Mouse (Mus musculus) embryonic fibroblast, embryonic 13.5 days (primary cell): ENCODE data around the gene Nedd1. TPM values are rescaled to one million over a fixed set of nuclear protein-coding genes. Genes with fewer than 3 reads are reported as not detected.

Experiments
- H3K27ac ChIP-seq: 2 replicates; pipeline ENCODE4 v1.5.1; 2012; ENCODE audit warnings: low read length, control low read depth, inconsistent platforms; ENCODE audit not compliant: insufficient read depth
- H3K4me1 ChIP-seq: 2 replicates; pipeline ENCODE4 v1.6.1; 2011; ENCODE audit warnings: low read length; ENCODE audit not compliant: control insufficient read depth, insufficient read depth
- H3K4me3 ChIP-seq: 2 replicates; pipeline ENCODE4 v1.5.1; 2011; ENCODE audit warnings: mild to moderate bottlenecking, control low read depth, low read length; ENCODE audit not compliant: insufficient read depth
- CTCF ChIP-seq: IDR thresholded peaks from 2 replicates; pipeline ENCODE4 v1.5.1; 2011; ENCODE audit warnings: mild to moderate bottlenecking, control low read depth, low read length, moderate library complexity, borderline replicate concordance; ENCODE audit not compliant: insufficient read depth
- POLR2A ChIP-seq: IDR thresholded peaks from 2 replicates; pipeline ENCODE4 v1.6.1; 2011; ENCODE audit warnings: low read depth, mild to moderate bottlenecking, control low read depth, low read length, moderate library complexity
- polyA plus RNA-seq: library from polyadenylated mRNA; stranded (reverse); fragments of >200 nt; gene quantifications from 2 replicates; pipeline ENCODE4 v1.2.4, GENCODE M21; 2011; ENCODE audit warnings: low read depth; ENCODE audit not compliant: missing spikeins, insufficient read length

Nedd1 gene
- polyA plus RNA-seq, 1 experiment: 30.0 TPM

DNA sequence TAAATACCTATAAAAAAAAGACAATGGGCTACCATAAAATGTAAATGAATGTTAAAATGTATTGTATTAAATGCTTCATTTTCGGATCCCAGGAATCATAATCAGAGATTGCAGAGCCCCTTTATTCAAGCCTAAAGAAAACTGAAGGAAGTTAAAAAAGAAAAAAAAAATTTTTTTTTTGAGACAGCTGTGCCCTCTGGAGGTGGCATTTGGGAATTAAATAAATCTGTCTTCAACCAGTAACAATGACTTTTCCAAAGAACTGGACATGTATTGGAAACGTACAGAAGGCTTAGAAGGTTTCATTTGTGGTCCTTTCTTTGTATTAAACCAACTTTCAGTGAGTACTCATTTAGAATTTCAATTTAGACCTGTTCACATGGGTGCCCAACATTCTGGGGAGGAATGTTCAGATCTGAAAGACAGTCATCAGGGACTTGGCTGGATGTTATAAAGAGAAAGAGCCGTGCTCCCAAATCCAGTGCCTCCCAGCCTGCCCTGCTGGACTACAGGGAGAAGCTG lies 69.8 kb downstream of the Nedd1 start:
- Histone ChIP-seq H3K4me1 (no peaks in the 10 kb centered on the region), H3K4me3 (no peak overlapping the region), H3K27ac (no peak overlapping the region)
- TF ChIP-seq CTCF: no peak
- TF ChIP-seq POLR2A: no peak

DNA sequence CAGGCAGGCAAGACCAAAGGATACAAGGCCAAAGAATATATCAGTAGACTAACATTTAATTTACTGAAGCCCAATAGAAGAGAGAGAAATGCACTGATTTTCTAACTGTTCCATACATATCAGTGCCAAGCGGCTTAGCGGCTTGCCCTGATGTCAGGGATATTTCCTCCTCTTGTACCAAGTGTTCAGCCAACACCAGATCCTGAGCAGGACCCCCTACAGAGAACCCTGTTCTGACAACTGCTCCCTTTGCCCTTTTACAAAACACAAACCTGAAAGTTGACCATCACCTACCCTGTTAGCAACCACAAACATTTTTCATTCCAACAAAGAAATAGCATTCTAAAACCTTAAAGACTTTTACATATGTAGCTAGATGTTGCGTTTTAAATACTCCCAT lies 71.0 kb downstream of the Nedd1 start:
- H3K4me1 ChIP-seq: no peaks in the 10 kb centered on the region
- no peak overlapping the region for H3K4me3 ChIP-seq
- H3K27ac ChIP-seq: no peak overlapping the region
- no peak for TF ChIP-seq POLR2A
- no peak for TF ChIP-seq CTCF

GRCm38 (mm10) chr10:92649096-92649495 lies 73.1 kb downstream of the Nedd1 start:
- no peak overlapping the region for H3K4me3 ChIP-seq
- no peak overlapping the region for H3K27ac ChIP-seq
- TF ChIP-seq CTCF: no peak
- H3K4me1 ChIP-seq: no peaks in the 10 kb centered on the region

- Histone ChIP-seq H3K27ac (no peak overlapping the region), H3K4me1 (no peaks in the 10 kb centered on the region), H3K4me3 (no peak overlapping the region)
- no peak for TF ChIP-seq CTCF
- no peak for TF ChIP-seq POLR2A
Measured at GRCm38 (mm10) chr10:92647691-92648090, 74.5 kb downstream of the Nedd1 start.

GRCm38 (mm10) chr10:92643995-92644394 lies 78.2 kb downstream of the Nedd1 start:
- H3K4me1 ChIP-seq: no peaks in the 10 kb centered on the region
- no peak for TF ChIP-seq POLR2A
- TF ChIP-seq CTCF: no peak
- no peak overlapping the region for H3K27ac ChIP-seq
- H3K4me3 ChIP-seq: no peak overlapping the region

GRCm38 (mm10) chr10:92641032-92641431 lies 81.2 kb downstream of the Nedd1 start:
- TF ChIP-seq POLR2A (no peak), CTCF (no peak)
- Histone ChIP-seq H3K4me3 (no peak overlapping the region), H3K27ac (no peak overlapping the region), H3K4me1 (no peaks in the 10 kb centered on the region)
